Mouse (Mus musculus) bone marrow, adult 2 months (tissue): ENCODE data around the gene Rabl3.

Source experiments
- CTCF ChIP-seq: fragments of 200-500 bp; IDR thresholded peaks from 2 replicates; pipeline ENCODE4 v1.5.1; 2011; ENCODE audit warnings: low read length, control low read depth; ENCODE audit not compliant: control insufficient read depth, insufficient read depth
- POLR2A ChIP-seq: fragments of 200-500 bp; IDR thresholded peaks from 2 replicates; pipeline ENCODE4 v1.6.1; 2011; ENCODE audit warnings: low read depth, mild to moderate bottlenecking, control low read depth, low read length, borderline replicate concordance; ENCODE audit not compliant: control insufficient read depth

GRCm38 (mm10) chr16:37604243-37604642 lies 64.6 kb downstream of the Rabl3 start:
- TF ChIP-seq CTCF (no peak), POLR2A (no peak)
